Mouse (Mus musculus) cerebellum, adult 2 months (tissue): ENCODE data around the gene C2cd4a.

Experiments
- CTCF ChIP-seq: fragments of 200-500 bp; IDR thresholded peaks from 2 replicates; pipeline ENCODE4 v1.5.1; 2011; ENCODE audit warnings: low read depth, mild to moderate bottlenecking, control low read depth, low read length, moderate library complexity, borderline replicate concordance; ENCODE audit not compliant: insufficient read depth
- POLR2A ChIP-seq: fragments of 200-500 bp; IDR thresholded peaks from 2 replicates; pipeline ENCODE4 v1.6.1; 2011; ENCODE audit warnings: low read length, control low read depth, borderline replicate concordance; ENCODE audit not compliant: insufficient read depth

GRCm38 (mm10) chr9:67783464-67783863 is 48.7 kb downstream of the C2cd4a start:
- TF ChIP-seq CTCF = no peak
- no peak for TF ChIP-seq POLR2A
